Mouse (Mus musculus) urinary bladder, postnatal 10 days (tissue): ENCODE measurements around the gene Fig4.

Source experiments
- DNase-seq: peaks from one replicate; pipeline ENCODE4 v3.0.0; 2022; ENCODE audit warnings: low spot score

Fig4 gene

GRCm38 (mm10) chr10:41261218-41261617 lies 41.8 kb downstream of the Fig4 start:
- no peak for DNase-seq

DNA sequence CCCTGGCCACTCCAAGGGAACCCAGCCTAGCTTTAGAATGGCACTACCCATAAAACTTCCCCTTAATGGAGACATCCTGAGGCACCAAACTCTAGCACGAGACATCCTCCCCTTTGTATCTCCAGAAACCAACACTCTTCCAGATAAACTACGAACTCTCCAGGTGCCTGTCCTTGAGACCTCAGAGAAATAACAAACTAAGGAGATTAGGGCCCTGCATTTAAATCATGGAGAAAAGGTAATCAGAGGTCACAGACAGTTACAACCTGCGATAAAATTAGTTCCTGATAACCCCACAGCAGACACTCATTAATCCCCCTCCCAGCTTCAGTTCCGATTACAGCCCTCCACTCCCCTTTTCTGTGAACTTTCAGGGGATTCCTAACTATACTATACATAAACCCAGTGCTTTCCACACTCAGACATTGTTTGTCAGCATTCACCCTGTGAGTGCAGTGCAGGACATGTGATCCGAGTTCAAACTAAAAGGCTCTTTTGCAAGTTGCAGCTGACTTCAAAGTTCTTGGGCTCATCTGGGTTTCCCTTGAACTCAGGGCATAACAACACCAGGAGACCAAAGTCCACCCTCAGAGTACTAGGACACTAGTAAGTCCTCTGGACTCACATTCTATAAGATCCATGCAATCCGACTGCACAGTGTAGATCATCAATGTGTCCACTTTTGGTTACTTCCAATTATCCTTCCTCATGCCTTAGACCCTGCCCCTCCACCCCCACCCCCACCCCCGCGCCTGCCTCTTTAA lies 42.6 kb downstream of the Fig4 start:
- no peak for DNase-seq

- DNase-seq = no peak
Measured at GRCm38 (mm10) chr10:41250749-41251065, 52.4 kb downstream of the Fig4 start.

DNA sequence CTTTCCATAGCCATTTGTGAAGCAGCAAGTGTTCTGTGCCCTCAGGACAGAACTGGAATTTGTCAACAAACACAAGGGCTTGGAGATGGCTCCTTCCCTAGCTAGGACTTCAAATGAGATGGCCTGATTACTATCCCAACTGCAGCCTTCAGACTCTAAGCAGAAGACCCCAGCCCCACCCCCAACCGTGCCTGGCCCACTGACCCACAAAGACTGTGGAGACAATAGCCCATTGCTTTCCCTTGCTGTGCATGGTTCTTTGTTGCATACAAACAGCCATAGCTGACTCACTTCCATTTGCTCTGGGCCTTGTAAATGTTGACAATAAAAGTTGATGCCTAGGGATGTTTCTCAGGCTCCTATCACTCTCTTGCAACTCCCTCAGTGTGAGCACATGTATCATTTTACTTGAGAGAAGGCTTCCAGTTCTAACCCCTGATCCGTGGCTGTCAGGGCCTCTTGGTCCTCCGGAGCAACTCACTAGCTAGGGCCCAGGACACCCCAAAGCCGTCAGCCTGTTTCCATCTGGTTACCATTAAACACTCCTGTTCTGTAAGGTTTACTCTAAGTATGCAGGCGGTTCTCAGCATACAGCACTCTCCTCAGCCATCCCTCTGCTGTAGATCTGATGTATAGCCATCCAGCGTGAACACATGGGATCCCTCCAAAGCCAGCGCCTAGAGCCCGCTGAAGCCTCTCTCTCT lies 52.9 kb downstream of the Fig4 start:
- no peak for DNase-seq

DNA sequence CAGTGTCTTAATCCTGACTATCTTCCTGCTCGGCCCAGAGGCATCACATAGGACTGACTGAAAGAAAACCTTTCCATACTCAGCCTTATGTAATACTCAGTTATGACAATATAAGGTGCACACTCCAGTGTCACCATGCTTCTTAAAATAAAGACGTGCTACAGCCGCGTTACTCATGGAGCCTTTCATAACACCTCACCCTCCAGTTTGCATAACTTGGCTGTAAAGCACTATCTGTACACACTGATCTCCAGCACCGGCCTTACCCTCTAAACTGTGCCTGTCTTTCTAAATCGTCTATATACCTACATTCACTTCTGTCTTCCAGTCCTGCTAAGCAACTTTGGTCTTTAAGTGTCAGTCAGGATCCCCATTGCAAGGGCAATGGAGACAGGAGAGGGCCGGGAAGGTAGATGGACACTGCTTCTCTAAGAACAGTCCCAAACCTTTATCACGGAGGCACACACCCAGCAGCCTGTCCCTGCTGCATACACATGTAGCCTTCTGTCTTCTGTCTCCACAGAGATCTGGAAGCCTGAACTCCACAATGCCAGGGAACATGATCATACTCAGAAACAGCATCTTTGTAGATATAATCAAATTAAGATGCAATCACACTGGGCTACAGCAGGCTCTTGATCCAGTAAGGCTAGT lies 53.9 kb downstream of the Fig4 start:
- DNase-seq = no peak

GRCm38 (mm10) chr10:41247800-41248473 lies 55.1 kb downstream of the Fig4 start:
- DNase-seq = no peak

- DNase-seq = no peak
Measured at GRCm38 (mm10) chr10:41246111-41246510, 56.9 kb downstream of the Fig4 start.

DNA sequence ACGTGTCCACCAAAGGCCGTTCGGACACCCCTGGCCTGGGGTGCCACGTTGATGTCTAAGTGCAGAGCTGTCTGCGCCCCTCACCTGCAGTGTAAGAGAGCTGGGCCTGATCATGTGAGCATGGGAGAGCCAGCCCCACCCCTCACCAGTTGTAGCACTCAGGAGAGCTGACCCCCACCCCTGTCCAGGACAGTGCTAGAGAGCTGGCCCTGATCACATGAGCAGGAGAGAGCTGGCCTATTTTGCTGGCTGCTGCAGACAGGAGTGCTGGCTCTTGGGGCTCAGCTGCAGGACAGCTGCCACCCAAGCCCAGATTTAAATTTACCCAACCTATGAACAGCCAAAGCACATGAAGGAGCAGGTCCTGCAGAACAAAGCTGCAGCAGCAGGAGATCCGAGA lies 57.6 kb downstream of the Fig4 start:
- DNase-seq = no peak

- DNase-seq = no peak
Measured at GRCm38 (mm10) chr10:41245028-41245427, 58.0 kb downstream of the Fig4 start.

DNA sequence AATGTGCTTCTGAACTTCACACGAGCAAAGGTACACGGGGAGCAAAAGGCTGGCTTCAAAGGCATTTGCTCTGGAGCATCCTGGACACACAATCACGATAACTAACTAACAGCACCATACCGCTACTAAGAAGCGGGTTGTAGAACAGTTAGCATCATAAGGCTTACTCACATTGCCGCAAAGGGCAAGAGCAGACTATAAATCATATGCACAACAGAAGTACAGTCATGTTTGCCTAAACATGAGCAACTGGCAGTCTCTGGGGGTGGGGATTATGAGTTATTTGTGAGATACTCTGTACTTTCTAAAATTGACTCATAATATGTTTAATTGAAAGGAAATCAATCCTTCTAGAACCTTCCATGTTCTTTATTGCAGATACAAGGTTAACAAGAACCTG lies 59.1 kb downstream of the Fig4 start:
- DNase-seq = no peak

- DNase-seq = no peak
Measured at GRCm38 (mm10) chr10:41241558-41242242, 61.4 kb downstream of the Fig4 start.

DNA sequence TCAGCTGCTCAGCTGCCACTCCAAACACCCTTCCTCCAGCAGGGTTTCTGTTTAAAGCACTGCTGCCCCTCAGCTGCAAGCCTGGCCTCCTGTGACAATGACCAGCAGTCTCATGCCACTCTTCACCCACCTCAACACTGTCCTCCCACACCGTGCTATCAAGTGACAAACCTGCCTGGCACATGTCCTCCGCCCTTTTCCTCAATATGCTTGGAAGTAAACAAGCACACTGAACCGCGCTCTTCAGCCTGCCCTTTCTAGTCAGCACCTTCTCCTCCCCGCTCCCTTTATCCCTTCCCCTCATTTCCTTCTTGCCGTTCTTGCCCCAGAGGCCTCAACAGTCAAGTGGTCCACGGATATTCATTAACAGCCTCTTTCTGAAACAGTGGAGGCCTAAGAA lies 62.0 kb downstream of the Fig4 start:
- no peak for DNase-seq

- DNase-seq = no peak
Measured at GRCm38 (mm10) chr10:41236020-41236419, 67.0 kb downstream of the Fig4 start.

DNA sequence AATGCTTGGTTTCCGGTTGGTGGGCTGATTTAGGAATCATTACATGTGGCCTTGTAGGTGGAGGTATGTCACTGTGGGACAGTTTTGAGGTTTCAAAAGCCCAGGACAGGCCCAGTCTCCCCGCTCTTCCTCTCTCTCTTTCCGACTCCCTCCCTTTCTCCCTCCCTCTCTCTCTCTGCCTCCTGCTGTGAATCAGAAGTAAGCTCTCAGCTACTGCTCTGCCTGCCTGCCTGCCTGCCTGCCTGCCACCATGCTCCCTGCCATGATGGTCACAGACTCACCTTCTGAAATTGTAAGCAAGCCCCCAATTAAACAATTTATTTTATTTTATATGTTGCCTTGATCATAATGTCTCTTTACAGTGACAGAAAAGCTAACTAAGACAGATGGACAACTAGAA lies 67.5 kb downstream of the Fig4 start:
- no peak for DNase-seq

- no peak for DNase-seq
Measured at GRCm38 (mm10) chr10:41235159-41235558, 67.9 kb downstream of the Fig4 start.

DNA sequence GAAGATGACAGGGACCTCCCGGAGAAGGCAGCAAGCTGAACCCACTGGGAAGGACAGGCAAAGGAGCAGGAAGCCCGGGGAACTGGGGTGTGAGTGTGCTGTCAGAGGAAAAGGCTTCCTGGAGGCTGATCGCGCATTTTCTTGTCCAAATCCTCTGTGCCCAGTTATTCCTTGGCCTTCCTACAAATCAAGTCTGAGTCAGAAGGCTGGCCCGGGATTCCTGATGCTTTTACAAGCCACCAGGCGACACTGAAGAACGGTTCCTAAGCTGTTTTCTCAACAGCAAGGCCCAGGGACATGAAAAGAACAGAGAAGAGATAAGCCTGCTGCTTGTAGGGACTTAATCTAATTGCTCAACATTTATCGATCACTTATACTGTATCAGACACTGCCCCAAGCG lies 68.5 kb downstream of the Fig4 start:
- DNase-seq = no peak

DNA sequence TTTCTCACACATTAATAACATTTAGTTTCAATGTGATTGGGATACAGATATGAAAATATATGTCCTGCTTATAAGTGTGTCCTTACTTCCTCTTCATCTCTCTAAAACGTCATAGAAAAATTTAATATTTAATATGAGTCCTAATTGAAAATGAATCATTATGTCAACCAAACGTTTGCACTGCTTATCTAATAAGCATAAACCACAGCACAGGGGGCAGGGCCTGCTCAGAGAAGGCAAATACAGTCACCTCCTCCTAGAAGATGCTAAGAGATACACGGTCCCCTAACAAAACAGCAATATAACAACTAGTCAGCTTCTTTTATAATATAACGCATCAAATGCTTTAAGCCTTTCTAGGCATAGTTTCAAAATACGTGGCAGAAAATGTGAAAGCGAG lies 69.9 kb downstream of the Fig4 start:
- no peak for DNase-seq

DNA sequence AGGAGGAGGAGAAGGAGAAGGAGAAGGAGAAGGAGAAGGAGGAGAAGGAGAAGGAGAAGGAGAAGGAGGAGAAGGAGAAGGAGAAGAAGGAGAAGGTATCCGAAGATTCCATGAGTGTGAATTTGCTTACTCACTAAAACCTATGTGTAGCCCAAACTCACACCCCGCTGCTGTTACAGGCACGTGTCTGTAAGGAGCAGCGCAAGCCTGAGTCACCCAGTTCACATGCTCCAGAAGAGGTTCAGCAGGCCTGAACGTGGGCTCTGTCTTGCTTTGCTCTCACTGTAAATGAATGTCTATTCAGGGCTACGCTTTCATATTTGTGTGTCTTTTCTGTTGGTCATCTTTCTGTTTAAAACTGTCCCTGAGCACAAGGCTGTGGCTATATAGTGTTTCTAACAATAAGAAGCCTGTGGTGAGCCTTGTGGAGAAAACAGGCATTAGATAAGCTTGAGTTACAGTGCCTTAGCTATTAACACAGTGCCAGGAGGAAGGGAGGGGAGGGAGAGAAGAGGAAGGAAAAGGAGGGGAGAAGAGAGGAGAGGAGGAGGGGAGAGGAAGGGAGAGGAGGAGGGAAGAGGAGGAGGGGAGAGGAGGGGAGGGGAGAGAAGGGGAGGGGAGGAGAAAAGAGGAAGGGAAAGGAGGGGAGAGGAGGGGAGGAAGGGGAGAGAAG lies 71.8 kb downstream of the Fig4 start:
- no peak for DNase-seq

- DNase-seq = no peak
Measured at GRCm38 (mm10) chr10:41227626-41228025, 75.4 kb downstream of the Fig4 start.

DNA sequence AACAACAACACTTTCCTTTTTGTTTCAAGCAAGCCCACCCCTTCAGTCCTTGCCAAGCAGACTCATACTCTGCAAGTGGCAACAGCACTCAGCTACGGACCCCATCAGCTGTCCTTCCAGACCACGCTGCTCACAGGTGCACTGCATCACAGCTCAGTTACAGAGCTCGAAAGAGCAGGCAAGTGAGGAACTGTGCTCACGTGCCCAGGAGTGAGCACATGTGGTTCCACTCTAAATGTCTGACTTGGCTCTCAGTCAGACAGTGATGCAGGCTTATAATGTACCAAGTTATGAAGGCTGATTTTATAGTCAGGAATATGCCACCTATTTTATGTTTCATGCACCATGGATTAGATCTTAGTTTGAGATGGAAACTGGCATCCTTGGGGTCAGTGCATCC lies 79.6 kb downstream of the Fig4 start:
- DNase-seq = no peak

DNA sequence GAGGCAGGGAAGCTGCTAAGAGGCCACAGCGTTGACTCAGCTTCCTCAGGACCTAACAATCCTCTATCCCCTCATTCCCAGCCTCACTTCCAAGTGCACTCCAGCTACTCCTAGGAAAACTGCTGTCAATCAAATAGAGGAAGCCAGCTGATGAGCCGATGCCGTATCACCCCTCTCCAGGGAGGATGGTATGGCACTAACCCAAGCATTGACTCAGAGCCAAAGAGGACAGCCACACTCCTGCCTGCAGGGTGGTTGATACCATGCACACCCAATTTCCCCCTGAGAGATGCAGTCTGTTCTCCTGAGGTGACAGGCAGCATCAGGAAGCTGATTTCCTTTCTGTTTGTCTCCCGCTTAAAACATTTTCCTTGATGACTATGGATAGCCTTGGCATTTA lies 81.9 kb downstream of the Fig4 start:
- no peak for DNase-seq

- DNase-seq = no peak
Measured at GRCm38 (mm10) chr10:41218897-41219296, 84.2 kb downstream of the Fig4 start.
